Mouse (Mus musculus) cerebellum, adult 8-10 months (tissue): ENCODE measurements at regions not wholly inside any gene's neighbourhood (a gene's known extent, or its start where the extent isn't known, plus 50 kb on each side); places are given as distances from the start of the nearest gene placed in this dataset.

Experiments used
- DNase-seq: peaks from one replicate; pipeline ENCODE4 v3.0.0; 2022

GRCm38 (mm10) chr3:4973278-4973677 lies 777.3 kb upstream of the Gm8797 start:
- no peak for DNase-seq

GRCm38 (mm10) chr3:4973764-4974163 lies 776.8 kb upstream of the Gm8797 start:
- DNase-seq = no peak

GRCm38 (mm10) chr3:4974659-4975058 lies 775.9 kb upstream of the Gm8797 start:
- DNase-seq = no peak

GRCm38 (mm10) chr3:4976344-4976743 lies 774.3 kb upstream of the Gm8797 start:
- DNase-seq = no peak

- no peak for DNase-seq
Observed at GRCm38 (mm10) chr3:5017742-5018141, 732.9 kb upstream of the Gm8797 start.
